Mouse (Mus musculus): ENCODE data around the gene Irf6.

- TF ChIP-seq CTCF (IDR thresholded peaks at IDR 0.05; ENCODE audit: low read depth, low read length) (no peak), POLR2A (IDR thresholded peaks at IDR 0.05; ENCODE audit: borderline replicate concordance, low read depth, low read length) (no peak)
Measured at GRCm38 (mm10) chr1:193220408-193220807, 67.5 kb downstream of the Irf6 start.

Data from bone marrow macrophage, adult 2 months (primary cell).